Mouse (Mus musculus): ENCODE measurements at regions not wholly inside any gene's neighbourhood (a gene's known extent, or its start where the extent isn't known, plus 50 kb on each side); places are given as distances from the start of the nearest gene placed in this dataset.

DNA sequence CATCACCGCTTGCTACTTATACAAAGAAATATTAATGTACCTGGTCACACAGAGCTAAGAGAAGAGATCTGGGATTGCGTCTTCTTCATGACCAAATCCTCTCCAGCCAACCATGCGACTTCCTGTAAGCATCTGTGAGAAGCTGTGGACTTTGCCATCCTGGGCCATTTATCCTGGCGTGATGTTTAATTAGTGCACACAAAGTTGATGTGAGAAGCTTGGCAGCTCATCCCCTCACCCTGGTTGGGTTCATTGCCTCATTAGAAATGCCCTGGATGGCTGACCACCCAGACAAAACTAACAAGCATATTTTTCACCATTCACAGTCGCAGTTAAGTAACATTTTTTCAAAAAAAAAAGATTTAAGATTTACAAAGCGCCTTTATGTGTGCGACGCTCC is 69.3 kb upstream of the Zfp462 start:
- Histone ChIP-seq H3K4me3 (replicated peaks in 1 of 3; ENCODE audit: low read depth in 2 of 3, low read length in 2 of 3, poor library complexity in 1 of 3) (no peak overlapping the region), H3K27me3 (replicated peaks) (no peaks in the 10 kb centered on the region), H3K27ac (ENCODE audit: insufficient read depth, low read depth) (no peak overlapping the region), H3K9ac (ENCODE audit: insufficient read depth, low read depth) (no peak overlapping the region), H3K79me2 (replicated peaks; ENCODE audit: control insufficient read depth, extremely low read depth, insufficient read depth, poor library complexity, severe bottlenecking) (no peaks in the 10 kb centered on the region), H3K4me1 (ENCODE audit: control insufficient read depth in 1 of 2, insufficient read depth in 2 of 2) (no peaks in the 10 kb centered on the region), H3K4me2 (ENCODE audit: insufficient read depth, low read depth, poor library complexity, severe bottlenecking) (no peak overlapping the region), H3K9me3 (replicated peaks; ENCODE audit: low read length) (peaks cover 19% of the 10 kb centered on the region), H3K36me3 (replicated peaks in 1 of 2; ENCODE audit: control insufficient read depth in 1 of 2, insufficient read depth in 1 of 2, low read length in 1 of 2) (no peaks in the 10 kb centered on the region)
- no peak for DNase-seq (ENCODE audit: extremely low read depth)
- dilution Hi-C loops (cut with MboI; ENCODE audit: extremely low pct_ligation_motif_present, extremely low pct_unique_long_range_greater_than_20kb, low sequenced_read_pairs) (no loop called here), in situ Hi-C loops (cut with MboI; ENCODE audit: low pct_ligation_motif_present, low pct_unique_long_range_greater_than_20kb, low sequenced_read_pairs) (no loop called here)
- TF ChIP-seq CHD1 (IDR thresholded peaks at IDR 0.05; ENCODE audit: low read depth, low read length) (no peak), POLR2A (IDR thresholded peaks at IDR 0.05; ENCODE audit: low read depth, low read length) (no peak), ELF1 (IDR thresholded peaks at IDR 0.05; ENCODE audit: low read depth, low read length) (no peak), RAD21 (IDR thresholded peaks at IDR 0.05; ENCODE audit: low read depth, low read length) (no peak), BHLHE40 (IDR thresholded peaks at IDR 0.05; ENCODE audit: low read depth, low read length) (no peak), USF1 (IDR thresholded peaks at IDR 0.05; ENCODE audit: low read depth, low read length) (no peak), UBTF (IDR thresholded peaks at IDR 0.05; ENCODE audit: low read depth, low read length) (no peak), E2F4 (IDR thresholded peaks at IDR 0.05; ENCODE audit: insufficient replicate concordance, low read depth, low read length) (no peak), CHD2 (IDR thresholded peaks at IDR 0.05; ENCODE audit: low read length) (no peak), TCF12 (IDR thresholded peaks at IDR 0.05; ENCODE audit: low read depth, low read length) (no peak), JUND (conservative IDR thresholded peaks at IDR 0.05; ENCODE audit: low read depth, low read length) (no peak), ETS1 (conservative IDR thresholded peaks at IDR 0.05; ENCODE audit: low read depth, low read length) (no peak), IRF4 (IDR thresholded peaks at IDR 0.05; ENCODE audit: low read depth, low read length) (no peak), HCFC1 (IDR thresholded peaks at IDR 0.05; ENCODE audit: low read depth, low read length) (no peak), GABPA (IDR thresholded peaks at IDR 0.05; ENCODE audit: insufficient replicate concordance, low read depth, low read length) (no peak), ZKSCAN1 (IDR thresholded peaks at IDR 0.05; ENCODE audit: borderline replicate concordance, low read depth, low read length) (no peak), POLR2AphosphoS2 (IDR thresholded peaks at IDR 0.05; ENCODE audit: low read depth, low read length) (no peak), SIN3A (IDR thresholded peaks at IDR 0.05; ENCODE audit: low read length) (no peak)

DNA sequence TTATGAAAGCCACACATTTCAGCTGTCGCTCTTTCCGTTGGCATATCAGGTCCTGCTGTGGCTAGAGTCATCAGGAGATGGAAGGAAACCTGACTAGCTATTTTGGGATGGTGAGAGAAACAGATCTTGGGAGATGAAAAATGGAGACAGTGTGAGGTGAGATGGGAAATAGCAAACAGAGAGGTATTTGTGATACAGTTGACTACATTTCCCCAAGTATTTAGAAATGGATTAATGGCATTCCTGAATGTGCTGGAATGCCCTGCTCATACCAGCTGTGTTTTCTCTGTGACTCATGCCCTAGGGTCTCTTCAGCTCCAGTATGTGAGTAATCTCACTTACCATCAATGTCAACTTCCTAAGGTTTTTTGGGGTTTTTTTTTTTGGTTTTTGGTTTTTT is 67.5 kb upstream of the Zfp462 start:
- no peak overlapping the region for H3K9ac ChIP-seq (ENCODE audit: insufficient read depth, low read depth)
- dilution Hi-C loops (cut with MboI; ENCODE audit: extremely low pct_ligation_motif_present, extremely low pct_unique_long_range_greater_than_20kb, low sequenced_read_pairs): no loop called here
- H3K4me2 ChIP-seq (ENCODE audit: insufficient read depth, low read depth, poor library complexity, severe bottlenecking): no peak overlapping the region
- H3K4me3 ChIP-seq (replicated peaks in 1 of 3; ENCODE audit: low read depth in 2 of 3, low read length in 2 of 3, poor library complexity in 1 of 3): no peak overlapping the region
- no peaks in the 10 kb centered on the region for H3K36me3 ChIP-seq (replicated peaks in 1 of 2; ENCODE audit: control insufficient read depth in 1 of 2, insufficient read depth in 1 of 2, low read length in 1 of 2)
- no peaks in the 10 kb centered on the region for H3K79me2 ChIP-seq (replicated peaks; ENCODE audit: control insufficient read depth, extremely low read depth, insufficient read depth, poor library complexity, severe bottlenecking)
- H3K27me3 ChIP-seq (replicated peaks): no peaks in the 10 kb centered on the region
- in situ Hi-C loops (cut with MboI; ENCODE audit: low pct_ligation_motif_present, low pct_unique_long_range_greater_than_20kb, low sequenced_read_pairs): no loop called here
- no peaks in the 10 kb centered on the region for H3K4me1 ChIP-seq (ENCODE audit: control insufficient read depth in 1 of 2, insufficient read depth in 2 of 2)
- peaks cover 19% of the 10 kb centered on the region for H3K9me3 ChIP-seq (replicated peaks; ENCODE audit: low read length)
- DNase-seq (ENCODE audit: extremely low read depth): no peak
- no peak for TF ChIP-seq MAZ (IDR thresholded peaks at IDR 0.05; ENCODE audit: low read depth, low read length)
- no peak for TF ChIP-seq MYC (IDR thresholded peaks at IDR 0.05; ENCODE audit: low read depth, low read length)
- TF ChIP-seq SIN3A (IDR thresholded peaks at IDR 0.05; ENCODE audit: low read length): no peak
- no peak for TF ChIP-seq JUN (IDR thresholded peaks at IDR 0.05; ENCODE audit: insufficient read depth, low read depth, low read length)
- no peak overlapping the region for H3K27ac ChIP-seq (ENCODE audit: insufficient read depth, low read depth)
